Mouse (Mus musculus) embryonic stem cell, embryonic (primary cell): ENCODE measurements at regions not wholly inside any gene's neighbourhood (a gene's known extent, or its start where the extent isn't known, plus 50 kb on each side); places are given as distances from the start of the nearest gene placed in this dataset.
"Not testable (repeated sequence)": the region's sequence is repeated elsewhere in the genome, so short reads cannot be mapped to it uniquely, and the experiment has no call there.

Source experiments
- CTCF ChIA-PET, 4 experiments: fragments of 300-600 bp in 2 of 4; fragments of 350-600 bp in 2 of 4; sonication (Branson Sonifier 250); formaldehyde crosslinking; loops; one replicate each; lab custom pipeline; 2022; ENCODE audit warnings: inconsistent platforms in 2 of 4; lab: Charles Lee
- POLR2A ChIA-PET, 4 experiments: fragments of 300-600 bp in 2 of 4; fragments of 350-600 bp in 2 of 4; sonication (Branson Sonifier 250); formaldehyde crosslinking; loops; one replicate each; lab custom pipeline; 2022; ENCODE audit warnings: antibody characterized with exemption in 4 of 4, inconsistent platforms in 1 of 4; lab: Charles Lee

- POLR2A ChIA-PET = no interaction called here
- CTCF ChIA-PET = no interaction called here
Observed at GRCm38 (mm10) chr1:102062268-102062667, 2289.7 kb downstream of the Cntnap5b start.

GRCm38 (mm10) chr1:102105658-102106057 is 2333.1 kb downstream of the Cntnap5b start:
- CTCF ChIA-PET = no interaction called here
- POLR2A ChIA-PET = no interaction called here

GRCm38 (mm10) chr1:102139021-102139420 is 2366.5 kb downstream of the Cntnap5b start:
- ChIA-PET POLR2A (no interaction called here), CTCF (no interaction called here)

- POLR2A ChIA-PET = interaction anchor here in 1 of 4 experiments (0.6 kb wide), 1 partner anchor 47 kb away, joined by 3 read pairs; no protein-coding TSS in a partner anchor
- CTCF ChIA-PET = interaction anchor here in 1 of 4 experiments (0.6 kb wide), 3 partner anchors 348 to 714 kb away, joined by 3 to 4 read pairs (median 3); no protein-coding TSS in a partner anchor
Observed at GRCm38 (mm10) chr1:102146368-102146767, 2373.8 kb downstream of the Cntnap5b start.

GRCm38 (mm10) chr1:102166649-102167048 is 2394.1 kb downstream of the Cntnap5b start:
- ChIA-PET POLR2A (no interaction called here), CTCF (no interaction called here)

- POLR2A ChIA-PET = interaction anchor here in 1 of 4 experiments (0.7 kb wide), 1 partner anchor 92 kb away, joined by 3 read pairs; no protein-coding TSS in a partner anchor
- CTCF ChIA-PET = no interaction called here
Observed at GRCm38 (mm10) chr1:102170566-102171286, 2398.2 kb downstream of the Cntnap5b start.

GRCm38 (mm10) chr1:102185925-102186324 is 2413.4 kb downstream of the Cntnap5b start:
- CTCF ChIA-PET = no interaction called here
- POLR2A ChIA-PET = no interaction called here

- ChIA-PET CTCF (no interaction called here), POLR2A (no interaction called here)
Observed at GRCm38 (mm10) chr1:102235473-102235872, 2462.9 kb downstream of the Cntnap5b start.

GRCm38 (mm10) chr1:102263126-102263860 is 2490.7 kb downstream of the Cntnap5b start:
- CTCF ChIA-PET = not testable (repeated sequence)
- POLR2A ChIA-PET = interaction anchor here in 1 of 4 experiments (1.2 kb wide), 1 partner anchor 93 kb away, joined by 3 read pairs; no protein-coding TSS in a partner anchor

GRCm38 (mm10) chr1:102264457-102264856 is 2491.9 kb downstream of the Cntnap5b start:
- CTCF ChIA-PET = not testable (repeated sequence)
- POLR2A ChIA-PET = interaction anchor here in 1 of 4 experiments (0.6 to 0.8 kb wide), 2 partner anchors 9 to 346 kb away, joined by 3 to 6 read pairs; no protein-coding TSS in a partner anchor

GRCm38 (mm10) chr1:102274456-102274855 is 2493.9 kb upstream of the Cdh20 start:
- ChIA-PET CTCF (no interaction called here), POLR2A (no interaction called here)

- ChIA-PET CTCF (no interaction called here), POLR2A (no interaction called here)
Observed at GRCm38 (mm10) chr1:102288288-102288687, 2480.0 kb upstream of the Cdh20 start.

- CTCF ChIA-PET = no interaction called here
- POLR2A ChIA-PET = no interaction called here
Observed at GRCm38 (mm10) chr1:102303526-102303925, 2464.8 kb upstream of the Cdh20 start.

- ChIA-PET CTCF (no interaction called here), POLR2A (no interaction called here)
Observed at GRCm38 (mm10) chr1:102353136-102353535, 2415.2 kb upstream of the Cdh20 start.

GRCm38 (mm10) chr1:102357911-102358310 is 2410.4 kb upstream of the Cdh20 start:
- POLR2A ChIA-PET, CTCF ChIA-PET: not testable (repeated sequence)

- ChIA-PET CTCF (interaction anchor here in 1 of 4 experiments (0.5 to 0.6 kb wide), 2 partner anchors 382 to 1619 kb away, joined by 3 to 4 read pairs; no protein-coding TSS in a partner anchor), POLR2A (interaction anchor here in 1 of 4 experiments (0.6 kb wide), 1 partner anchor 747 kb away, joined by 3 read pairs; no protein-coding TSS in a partner anchor)
Observed at GRCm38 (mm10) chr1:102378613-102379012, 2389.7 kb upstream of the Cdh20 start.
